Mouse (Mus musculus) heart, adult 2 months (tissue): Measurements from ENCODE around the gene Sec61a2.

Experiments used
- CTCF ChIP-seq: fragments of 200-600 bp; IDR thresholded peaks from 2 replicates; pipeline ENCODE4 v1.8.1; 2022; ENCODE audit warnings: antibody characterized with exemption, mild to moderate bottlenecking, moderate library complexity
- EP300 ChIP-seq: fragments of 200-500 bp; IDR thresholded peaks from 2 replicates; pipeline ENCODE4 v1.6.1; 2011; ENCODE audit warnings: low read depth, low read length, control low read depth; ENCODE audit not compliant: insufficient read depth
- POLR2A ChIP-seq: fragments of 200-500 bp; IDR thresholded peaks from 2 replicates; pipeline ENCODE4 v1.6.1; 2011; ENCODE audit warnings: mild to moderate bottlenecking, low read depth, low read length, control low read depth; ENCODE audit not compliant: insufficient read depth

DNA sequence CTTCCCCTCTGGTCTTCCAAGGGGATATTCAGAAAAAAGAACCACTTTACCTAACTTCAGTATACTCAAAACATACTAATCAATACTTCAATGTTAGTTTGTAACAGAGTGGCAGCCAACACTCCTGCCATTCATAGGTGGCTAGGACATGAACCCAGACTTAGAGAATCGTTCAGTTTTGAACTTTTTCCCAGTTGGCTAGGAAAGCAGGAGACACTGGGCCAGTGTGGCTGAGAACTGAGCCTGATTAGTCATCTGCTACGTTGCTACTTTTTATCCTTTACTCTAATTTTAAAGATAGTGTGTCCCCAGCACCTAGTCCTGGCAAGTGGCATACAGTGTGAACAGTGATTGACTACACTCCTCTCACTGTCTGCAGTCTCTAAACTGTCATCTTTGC is 27.6 kb downstream of the Sec61a2 start:
- TF ChIP-seq CTCF = no peak
- TF ChIP-seq EP300 = no peak
- no peak for TF ChIP-seq POLR2A
